Mouse (Mus musculus) adrenal gland, postnatal 14 days (tissue): ENCODE results near the gene Rbfox3. TPM values are rescaled to one million over a fixed set of nuclear protein-coding genes. Genes with fewer than 3 reads are reported as not detected.

Experiments
- DNase-seq: peaks from one replicate; pipeline ENCODE4 v3.0.0; 2021; ENCODE audit warnings: mixed read lengths
- total RNA-seq: library from RNA; stranded (reverse); gene quantifications from 2 replicates; pipeline ENCODE4 v1.2.3, GENCODE M21; 2021

Gene Rbfox3
- total RNA-seq, 1 experiment from 2014 or later: 5.0 TPM

DNA sequence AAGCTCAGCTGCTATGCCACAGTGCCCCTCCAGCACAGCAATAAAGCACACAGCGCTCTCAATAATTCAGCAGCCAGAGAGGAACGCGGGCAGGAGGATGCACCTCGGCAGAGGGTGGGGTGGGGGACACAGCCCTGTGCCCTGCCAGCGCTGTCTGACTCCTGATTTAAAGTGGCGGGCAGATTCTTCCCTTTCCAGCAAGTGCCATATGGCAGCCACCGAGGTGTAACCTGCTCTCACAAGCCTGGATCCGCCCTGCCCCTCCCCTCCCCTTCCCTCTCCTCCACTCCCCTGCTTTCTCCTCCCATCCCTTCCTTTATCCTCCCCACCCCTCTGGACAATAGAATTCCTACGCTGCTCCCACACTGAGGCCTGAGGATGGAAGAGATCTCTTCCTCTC is 311.2 kb downstream of the Rbfox3 start:
- no peak for DNase-seq

DNA sequence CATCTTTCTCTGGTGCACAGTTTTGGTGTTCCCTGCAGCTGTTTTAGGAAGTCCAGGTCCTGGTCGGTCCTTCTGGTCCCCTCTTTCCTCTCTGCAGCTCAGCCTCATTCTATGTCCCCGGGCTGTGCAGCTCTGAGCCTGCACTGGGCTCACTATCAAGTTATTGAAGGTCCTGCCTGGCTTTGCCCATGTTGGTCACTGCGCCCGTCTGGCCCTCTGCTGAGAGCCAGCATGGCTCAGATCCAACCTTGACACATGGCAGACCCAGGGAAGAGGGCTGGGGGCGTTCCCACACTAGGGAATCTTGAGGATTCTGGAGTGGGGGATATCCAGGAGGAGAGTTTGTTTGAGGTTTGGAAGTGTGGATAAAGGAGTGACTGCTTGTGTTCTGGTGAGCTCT is 312.7 kb downstream of the Rbfox3 start:
- no peak for DNase-seq

DNA sequence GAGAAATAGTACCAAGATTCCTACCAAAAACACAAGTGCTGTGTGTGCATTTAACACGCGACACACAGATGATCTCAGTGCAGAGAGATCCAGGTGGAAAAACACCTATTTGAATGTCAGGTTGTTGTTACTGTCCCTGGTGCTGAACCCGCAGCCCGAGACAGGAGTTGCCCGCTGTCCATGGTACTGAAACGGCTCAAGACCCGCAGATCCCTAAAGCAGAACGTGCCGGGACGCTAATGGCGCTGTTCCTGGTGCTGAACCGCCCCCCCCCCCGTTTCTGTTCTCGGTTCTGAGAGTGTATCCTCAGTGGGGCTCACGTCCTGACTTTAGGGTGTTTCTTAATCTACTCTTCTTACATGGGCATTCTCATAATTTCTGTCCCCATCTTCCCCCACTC is 326.6 kb downstream of the Rbfox3 start:
- DNase-seq: peak; percentile 90

DNA sequence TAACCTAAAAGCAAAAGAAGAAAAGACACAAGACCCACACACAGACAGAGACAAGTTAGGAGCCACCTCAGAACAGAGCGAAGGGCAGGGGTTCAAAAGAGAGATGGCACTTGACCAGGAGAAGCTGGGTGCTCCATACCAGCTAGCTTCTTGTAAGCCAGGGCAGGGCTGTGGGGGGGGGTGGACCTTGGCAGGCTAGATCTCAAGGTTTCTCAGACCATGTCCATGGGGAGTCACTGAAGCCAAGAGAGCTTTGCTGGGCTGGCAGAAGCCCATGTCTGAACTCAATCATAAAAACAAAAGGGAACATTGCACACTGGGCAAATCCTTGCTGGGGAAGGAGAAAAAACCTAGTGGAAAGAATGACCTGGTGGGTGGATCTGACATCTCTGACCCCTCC is 327.4 kb downstream of the Rbfox3 start:
- no peak for DNase-seq

DNA sequence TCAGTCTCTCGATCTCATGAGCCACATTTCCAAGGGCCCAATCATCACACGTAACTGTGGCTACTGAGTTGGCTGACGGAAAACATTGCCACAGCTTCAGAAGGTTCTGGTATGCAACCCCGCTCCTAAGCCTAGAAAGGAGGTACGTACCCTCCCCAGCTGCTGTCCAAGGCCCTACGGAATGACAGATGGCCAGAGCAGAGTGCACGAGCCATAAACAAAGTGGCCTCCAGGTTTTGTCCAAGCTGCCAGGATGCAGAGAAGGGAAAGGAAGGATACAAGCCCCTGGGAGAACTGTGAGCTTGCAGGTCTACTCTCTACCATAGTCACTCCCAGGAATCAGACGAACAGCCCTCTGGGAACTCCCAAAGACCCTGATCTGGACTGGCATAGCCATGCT is 327.8 kb downstream of the Rbfox3 start:
- no peak for DNase-seq

DNA sequence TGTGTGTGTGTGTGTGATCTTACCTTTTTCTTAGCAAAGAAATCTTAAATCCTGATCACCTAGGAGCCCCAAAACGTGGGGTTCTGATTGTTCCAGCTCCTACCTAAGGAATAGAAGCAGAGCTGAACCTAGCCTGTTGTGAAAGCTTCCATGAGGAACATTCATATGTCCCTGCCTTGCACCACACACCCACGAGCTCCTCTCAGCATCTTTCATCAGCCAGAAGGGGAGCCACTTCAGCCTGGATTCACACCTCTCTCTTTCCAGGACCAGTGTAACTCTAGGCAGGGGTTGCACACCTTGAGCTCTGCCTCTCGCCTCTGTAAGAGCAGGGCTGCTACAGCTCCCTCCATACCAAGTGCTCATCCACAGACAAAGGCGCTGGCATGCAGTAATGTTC is 330.4 kb downstream of the Rbfox3 start:
- DNase-seq: no peak

DNA sequence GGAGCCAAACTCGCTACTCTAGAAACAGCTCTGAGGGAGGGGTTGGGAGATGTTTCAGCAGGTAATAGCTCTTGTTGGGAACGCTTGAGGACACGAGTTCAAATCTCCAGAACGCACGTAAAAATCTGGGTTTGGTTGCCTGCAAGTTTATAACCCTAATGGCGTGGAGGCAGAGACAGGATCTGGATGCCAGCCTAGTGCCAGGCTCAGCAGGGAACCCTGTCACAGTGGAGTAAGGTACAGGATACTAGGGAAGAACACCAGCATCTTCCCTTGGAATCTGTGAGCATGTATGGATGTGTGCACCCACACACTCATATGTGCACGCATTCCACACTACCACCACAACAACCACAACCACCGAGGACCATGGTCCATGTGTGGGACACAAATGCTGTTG is 331.8 kb downstream of the Rbfox3 start:
- DNase-seq: no peak

DNA sequence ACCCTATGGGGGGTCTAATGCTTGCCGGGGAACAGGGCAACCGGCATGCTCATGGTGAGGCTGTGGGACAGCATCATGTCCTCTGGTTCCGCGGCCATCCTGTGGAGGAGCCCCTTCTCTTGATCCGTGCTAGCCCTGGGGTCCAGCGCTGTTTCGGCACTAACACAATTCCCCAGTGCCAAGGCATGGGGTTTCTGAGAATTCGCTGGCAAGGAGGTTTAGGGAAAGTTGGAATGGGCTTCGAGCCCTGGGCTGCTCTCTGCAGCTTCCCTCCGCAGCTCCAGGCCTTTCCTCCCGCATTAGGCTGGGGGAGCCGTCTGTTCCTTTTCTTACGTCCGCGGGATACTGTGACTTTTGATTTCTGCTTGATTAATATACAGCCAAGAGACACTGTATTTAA is 334.1 kb downstream of the Rbfox3 start:
- DNase-seq: no peak

DNA sequence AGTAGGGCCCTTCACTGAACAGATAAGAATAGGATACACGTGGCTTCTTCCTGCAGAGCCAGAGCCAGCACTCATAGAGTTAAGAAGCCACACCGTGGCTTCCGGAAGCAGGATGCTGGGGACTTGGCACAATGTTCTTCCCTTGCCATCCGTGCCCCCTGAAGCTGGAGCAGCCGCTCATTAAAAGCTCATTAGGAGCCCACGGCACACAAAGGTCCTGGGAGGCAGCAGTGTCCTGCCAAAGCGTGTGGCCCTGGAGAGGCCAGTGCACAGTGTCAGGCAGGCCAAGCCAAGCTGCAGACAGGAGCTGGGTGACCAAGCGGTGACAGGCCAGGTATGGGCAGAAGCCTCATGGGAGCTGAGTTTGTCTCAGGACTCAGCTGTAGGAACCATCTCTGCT is 334.8 kb downstream of the Rbfox3 start:
- DNase-seq: no peak

DNA sequence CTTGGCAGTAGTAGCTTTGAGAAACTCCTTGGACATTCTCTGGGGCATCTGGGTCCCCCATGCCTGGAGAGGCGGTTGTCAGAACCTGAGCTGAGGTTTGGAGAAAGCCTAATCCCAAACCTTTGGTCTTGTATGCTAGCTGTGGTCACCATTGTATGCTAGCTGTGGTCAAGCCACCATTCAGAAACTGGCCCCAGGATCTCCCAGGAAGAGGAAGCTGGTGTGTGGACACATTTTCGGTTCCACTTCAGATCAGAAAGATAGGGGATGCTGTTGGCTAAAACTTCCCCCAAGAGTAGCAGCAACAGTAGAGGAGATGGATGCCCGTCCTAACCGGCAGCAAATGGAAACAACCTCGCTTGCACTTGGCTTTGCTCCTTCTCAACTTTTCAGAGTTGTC is 337.0 kb downstream of the Rbfox3 start:
- no peak for DNase-seq

DNA sequence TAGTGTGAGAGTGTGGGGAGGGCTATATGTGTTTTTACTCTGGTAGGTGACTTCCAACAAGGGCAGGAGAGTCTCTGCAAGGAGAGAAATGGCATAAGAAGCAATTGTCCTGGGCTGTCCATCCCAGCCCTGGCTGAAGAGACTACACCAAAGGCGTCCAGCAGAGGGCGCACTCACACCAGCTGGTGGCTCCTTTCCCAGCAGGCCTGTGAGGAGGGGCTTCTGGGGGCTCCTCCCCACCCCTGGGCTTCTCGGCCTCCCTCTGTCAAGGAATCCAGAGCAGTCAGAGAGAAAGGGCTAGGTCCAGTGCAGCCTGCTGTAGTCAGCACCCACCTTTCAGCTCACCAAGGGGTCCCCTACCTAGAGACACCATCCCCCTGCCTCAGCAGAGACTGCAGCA is 337.8 kb downstream of the Rbfox3 start:
- DNase-seq: peak; percentile 66

DNA sequence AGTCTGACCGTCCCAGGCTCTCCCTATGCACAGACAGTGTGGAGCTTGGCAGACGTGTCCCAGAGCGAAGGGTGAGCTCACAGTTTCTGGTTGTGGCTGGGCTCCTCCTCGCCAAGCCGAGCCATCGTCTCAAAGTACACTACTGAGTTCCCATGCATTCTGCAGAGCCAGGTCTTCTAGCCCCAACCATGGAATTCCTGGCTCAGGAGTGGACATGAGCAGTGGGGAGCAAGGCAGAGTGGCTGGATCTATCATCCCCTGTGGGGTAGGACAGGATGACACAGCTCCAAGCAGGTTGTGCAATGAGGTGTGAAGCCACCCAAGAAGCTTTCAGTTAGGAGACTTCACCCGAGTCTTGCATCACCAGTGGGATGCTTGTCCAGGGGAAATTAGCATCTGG is 338.4 kb downstream of the Rbfox3 start:
- no peak for DNase-seq

DNA sequence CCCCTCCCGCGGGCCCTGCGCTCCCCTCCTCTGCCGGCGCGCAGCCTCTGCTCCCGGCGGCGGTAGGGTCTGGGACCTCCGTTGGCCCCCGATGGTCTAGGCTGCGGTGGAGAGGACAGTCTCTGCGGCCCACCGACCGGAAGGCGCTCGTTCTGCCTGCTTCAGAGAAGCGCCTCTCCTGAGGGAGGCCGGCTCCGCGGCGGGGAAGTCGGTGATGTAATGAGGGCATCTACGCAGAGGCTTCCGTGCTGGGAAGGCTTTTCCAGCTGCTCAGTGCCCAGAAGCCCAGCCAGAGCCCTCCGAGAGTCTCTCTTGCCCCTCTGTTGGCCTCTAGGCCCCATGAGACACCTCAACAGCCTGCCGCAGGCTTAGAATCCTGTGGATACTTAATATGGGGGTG is 341.2 kb downstream of the Rbfox3 start:
- no peak for DNase-seq

DNA sequence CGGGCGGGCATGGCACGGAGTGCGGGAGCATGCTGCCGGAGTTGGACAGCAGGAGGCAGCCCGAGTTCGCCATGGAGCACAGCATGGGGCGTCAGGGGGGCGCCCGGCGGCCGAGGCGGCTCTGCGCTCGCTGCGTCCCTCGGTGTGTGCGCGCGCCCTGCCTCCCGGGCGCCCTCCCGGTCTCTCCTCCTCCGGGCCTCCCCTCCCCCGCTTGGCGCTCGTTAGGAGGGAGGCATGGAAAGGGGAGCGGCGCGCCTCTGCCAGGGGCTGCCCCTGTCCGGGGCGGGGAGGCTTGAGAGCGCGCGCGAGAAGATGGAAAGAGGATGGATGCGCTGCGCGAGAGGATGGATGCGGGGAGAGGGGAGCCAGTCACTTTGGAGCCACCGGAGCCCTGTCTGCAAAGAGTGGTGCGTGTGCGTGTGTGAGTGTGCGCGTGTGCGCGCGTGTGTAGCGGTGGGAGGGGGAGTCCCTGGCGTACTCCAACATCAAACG is 341.8 kb downstream of the Rbfox3 start:
- DNase-seq: no peak

DNA sequence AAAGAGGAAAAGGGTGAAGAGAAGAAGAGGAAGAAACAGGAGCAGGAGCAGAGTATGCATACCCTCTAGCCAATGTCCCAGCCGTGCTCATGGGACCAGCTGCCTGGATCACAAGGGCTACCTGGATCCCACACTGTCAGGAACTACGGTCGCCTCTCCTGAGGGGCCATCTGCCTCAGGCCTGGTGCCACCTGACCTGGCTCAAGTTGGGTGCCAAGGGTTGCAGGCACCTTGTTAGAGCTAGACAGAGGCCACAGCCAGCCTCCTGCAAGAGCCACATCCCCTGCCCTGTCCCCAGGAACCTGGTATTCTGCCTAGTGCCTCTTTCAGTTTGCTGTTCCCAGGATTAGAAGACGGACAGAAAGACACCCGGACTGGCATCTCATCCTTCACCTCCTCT is 347.5 kb downstream of the Rbfox3 start:
- DNase-seq: no peak

DNA sequence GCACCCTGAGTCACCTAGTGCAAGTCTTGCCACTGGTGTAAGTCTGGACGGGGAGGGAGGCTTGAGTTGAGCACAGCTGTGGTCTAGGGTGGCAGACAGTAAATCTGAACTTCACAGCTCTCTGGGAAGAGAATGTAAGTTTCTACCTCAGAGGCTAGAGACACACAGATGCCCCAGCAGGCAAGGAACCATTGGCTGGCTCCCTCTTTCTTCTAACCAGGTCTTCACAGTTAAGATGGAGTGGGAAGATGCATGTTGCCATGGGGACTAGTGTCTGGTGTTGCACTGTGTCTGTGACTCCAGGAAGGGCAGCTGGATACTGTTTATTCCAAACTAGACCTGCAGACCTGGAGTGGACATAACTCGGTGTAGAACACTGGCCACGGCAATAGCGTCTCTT is 348.6 kb downstream of the Rbfox3 start:
- no peak for DNase-seq

DNA sequence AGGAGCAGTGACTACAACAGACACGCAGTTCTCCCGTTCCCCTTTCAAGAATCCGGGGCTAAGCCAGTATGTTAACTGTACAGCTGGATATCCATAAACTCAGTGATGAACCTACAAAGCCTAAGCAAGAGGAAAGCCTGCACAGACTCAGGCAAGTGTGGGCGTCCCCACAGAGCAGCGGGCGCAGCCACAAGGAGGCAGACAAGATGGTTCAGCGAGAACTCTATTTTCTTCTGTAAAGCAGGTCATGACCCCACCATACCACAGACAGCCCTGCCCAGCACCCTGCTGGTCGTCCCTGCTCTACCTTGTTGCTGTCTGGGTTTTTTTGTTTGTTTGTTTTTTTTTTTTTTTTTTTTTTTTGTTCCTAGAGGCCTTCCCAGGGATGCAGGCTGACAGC is 353.2 kb downstream of the Rbfox3 start:
- no peak for DNase-seq

DNA sequence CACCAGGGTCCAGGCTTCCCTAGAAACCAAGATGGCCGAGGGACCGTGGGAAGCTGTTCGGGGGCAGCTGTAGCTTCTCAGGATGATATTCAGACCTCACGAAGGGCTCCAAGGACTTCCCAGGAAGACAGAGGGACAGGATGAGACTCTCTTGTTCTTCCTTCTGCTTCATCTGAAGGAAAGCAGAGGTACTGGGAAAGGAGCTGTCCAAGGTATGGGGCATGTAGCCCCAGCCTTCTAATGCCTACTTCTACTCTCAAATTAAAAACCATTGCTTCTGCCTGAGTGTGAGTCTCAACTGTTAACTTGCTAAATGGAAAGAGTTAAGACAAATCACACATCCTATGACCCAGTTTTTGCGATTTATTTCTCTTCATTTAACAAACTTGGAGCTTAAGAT is 355.8 kb downstream of the Rbfox3 start:
- no peak for DNase-seq

DNA sequence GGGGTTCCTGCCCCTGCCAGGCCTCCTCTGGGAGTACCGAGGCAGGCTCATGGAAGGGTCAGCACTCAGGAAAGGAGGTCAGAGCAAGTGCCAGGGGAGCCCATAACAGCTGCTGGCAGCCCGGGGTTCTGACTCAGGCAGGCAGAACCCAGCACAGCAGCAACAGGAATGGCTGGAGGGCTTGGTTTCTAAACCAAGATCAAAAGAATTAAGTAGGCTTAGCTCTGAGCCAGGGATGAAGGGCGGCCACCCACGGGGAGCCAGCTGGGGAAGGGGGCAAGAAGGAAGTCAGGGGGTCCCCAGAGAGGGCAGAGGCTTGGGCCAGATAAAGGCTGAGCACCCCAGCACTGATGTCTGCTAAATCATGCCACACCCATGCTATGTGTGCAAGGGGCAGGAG is 356.9 kb downstream of the Rbfox3 start:
- no peak for DNase-seq

DNA sequence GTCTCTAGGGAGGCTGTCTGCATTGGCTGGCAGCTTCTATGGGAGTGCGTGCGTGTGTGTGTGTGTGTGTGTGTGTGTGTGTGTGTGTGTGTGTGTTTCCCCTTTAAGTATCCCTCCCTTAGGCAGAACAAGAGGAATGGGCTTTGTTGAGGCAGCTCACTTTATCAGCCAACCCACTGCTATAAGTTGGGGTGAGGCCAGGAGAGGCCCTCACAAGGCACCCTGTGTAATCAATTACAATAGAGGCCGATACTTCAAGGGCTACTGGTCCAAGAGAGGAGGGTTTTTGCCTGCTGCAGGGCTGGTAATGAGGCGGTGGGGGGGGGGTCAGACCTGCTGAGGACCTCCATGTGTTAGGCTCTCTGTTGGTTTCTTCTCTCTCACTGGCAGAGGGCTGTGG is 357.5 kb downstream of the Rbfox3 start:
- no peak for DNase-seq

DNA sequence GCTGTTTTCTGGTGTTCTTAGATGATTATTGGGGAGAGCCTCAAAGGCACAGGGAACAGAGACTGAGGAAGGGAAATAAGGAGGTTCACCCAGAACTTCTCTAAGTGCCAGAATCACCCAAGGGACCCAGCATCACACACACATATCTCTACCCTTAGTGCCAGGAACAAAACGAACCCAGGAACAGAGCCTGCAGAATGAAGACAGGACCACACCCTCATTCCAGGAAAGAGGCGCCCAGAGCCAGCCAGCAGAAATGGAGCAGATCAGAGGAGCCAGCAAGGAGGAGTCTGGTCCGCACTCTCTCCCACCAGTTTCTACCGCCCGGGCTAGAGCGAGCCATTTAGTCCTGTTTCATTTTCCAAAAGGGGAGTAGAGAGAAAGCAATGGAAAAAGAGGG is 358.4 kb downstream of the Rbfox3 start:
- no peak for DNase-seq

DNA sequence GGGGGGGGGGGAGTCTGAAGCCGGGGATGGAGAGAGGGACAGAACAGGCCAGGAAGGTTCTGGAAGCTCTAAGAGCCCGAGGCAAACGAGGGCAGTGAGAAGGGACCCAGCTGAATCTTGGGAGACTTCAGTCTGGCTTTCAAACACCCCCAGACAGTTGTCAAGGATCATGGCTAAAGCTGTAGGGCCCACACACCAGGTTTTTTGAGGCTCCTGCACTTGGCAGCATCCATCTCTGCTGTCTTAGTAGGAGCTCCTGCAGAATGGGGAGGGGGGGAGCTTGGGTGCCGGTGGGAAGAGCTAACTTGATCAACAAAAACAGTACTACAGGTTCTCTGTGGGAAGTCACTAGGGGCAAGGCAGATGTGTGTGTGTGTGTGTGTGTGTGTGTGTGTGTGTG is 358.9 kb downstream of the Rbfox3 start:
- no peak for DNase-seq

DNA sequence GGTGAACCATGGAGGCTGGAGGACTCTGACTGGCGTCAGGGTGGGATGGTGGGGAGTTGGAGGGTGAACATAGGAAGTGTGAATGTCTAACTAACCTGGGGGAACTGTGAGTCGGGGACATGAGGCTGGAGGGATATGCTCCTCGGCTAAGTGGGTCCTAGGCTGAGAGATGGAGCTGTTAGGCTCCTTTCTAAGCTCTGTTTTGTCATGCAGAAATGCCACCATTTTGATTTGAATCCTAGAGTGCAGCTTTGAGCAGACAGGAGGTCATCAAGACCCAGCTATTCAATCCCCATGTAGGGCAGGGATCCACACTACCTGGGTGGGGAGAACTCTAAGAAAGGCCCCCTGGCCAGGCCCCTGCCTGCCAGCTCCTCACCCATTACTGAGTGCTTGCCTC is 359.7 kb downstream of the Rbfox3 start:
- no peak for DNase-seq

DNA sequence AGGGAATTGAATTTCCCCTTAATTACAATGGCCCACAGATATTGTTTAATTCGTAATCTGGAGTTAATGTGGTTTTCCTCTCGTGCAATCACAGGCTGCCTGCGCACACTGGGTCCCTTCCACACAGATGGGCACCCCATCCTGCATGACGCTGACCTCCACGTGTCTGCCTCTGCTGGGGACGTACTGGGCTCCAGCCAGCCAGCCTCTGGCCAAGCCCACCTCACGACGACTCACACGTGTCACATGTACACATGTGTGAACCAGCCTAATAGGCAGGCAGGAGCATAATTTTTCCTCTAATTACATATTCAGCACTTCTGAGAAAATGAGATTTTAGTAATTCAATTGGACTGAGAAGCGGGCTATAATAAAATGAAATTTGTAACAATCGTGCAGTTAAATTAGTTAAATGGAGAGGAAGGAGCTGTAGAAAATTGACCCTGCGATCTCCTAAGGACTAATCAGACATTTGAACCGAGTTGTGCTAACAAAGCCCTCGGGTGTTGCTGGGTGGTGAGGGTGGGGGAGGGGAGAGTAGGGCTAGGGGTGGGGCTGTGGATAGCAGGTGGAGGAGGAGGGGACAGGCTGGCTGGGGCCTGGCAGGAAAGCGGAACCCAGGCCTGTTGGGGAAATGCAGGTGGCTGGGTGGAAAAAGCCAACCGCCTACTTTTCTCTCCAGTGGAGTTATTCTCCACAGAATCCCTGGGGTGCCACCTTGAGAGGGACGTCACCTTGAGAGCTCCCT is 360.4 kb downstream of the Rbfox3 start:
- no peak for DNase-seq

DNA sequence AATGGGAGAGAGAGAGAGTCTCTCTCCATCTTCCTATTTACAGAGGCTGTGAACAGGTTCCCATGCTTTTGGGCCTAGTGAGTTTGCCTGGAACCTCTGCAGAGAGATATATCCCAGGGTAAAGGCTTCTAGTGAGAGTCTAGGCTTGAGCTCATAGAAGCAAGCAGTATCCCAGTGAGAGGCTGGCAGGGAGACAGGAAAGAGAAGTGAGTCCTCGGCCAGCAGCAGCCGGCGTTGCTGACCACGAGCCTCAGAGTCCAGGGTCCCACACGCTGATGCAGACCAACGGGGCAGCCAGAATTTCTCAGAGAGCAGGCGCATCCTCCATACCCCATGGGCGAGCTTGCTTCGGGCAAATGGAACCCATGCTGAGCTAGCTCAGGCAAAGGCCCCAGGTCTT is 363.2 kb downstream of the Rbfox3 start:
- no peak for DNase-seq
